Mouse (Mus musculus) lung, adult 18-20 months (tissue): Measurements from ENCODE around the gene D5Ertd577e.
"Not testable (repeated sequence)": the region's sequence is repeated elsewhere in the genome, so short reads cannot be mapped to it uniquely, and the experiment has no call there.

Experiments used
- DNase-seq, 2 experiments: peaks; one replicate each; pipeline ENCODE4 v3.0.0; 2022; ENCODE audit warnings: mixed read lengths in 2 of 2

D5Ertd577e gene

DNA sequence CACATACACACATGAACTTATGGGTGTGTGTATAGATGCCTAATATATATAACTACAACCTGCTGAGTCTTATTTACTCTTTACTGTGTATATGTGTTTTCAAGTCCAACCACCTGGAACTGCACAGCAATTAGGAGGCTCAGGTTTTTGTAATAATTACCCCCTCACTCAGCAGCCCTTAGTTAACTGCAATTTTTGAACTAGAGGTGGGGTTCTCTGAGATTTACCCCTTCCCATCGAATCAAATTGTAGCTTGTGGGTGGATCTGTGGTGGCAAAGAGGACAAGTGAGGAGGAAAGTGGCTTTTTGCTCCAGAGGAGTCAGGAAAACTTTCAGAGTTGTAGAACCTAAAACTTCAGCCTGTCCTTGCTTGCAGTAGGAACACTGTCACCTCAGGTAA lies at the start of gene D5Ertd577e:
Gene D5Ertd577e (plus strand): TSS at position 301 of the 400 bp plus-strand sequence.
- DNase-seq, result not testable (repeated sequence)

DNA sequence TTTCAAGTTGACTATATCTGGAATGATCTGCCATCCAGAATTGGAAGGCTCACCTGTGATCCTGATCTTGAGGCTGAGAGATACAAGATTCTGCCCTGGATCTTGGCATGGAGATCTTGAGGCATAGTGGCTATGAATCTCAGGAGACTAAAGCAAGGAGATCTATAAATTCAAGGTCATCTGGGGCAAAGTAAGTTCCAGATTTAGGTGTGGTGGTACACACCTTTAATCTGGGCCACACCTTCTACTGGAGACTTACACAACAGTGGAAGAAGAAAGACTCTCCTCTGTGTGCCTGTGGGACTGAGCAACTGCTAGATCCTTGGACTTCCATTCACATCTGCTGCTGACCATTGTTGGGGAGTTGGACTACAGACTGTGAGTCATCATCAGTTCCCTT lies 53.9 kb downstream of the D5Ertd577e start, which contains the start of gene Gm3286:
Gene Gm3286 (plus strand): TSS at position 301 of the 400 bp plus-strand sequence.
- not testable (repeated sequence) for DNase-seq
